Comparison of ENCODE assay signal across 7 mouse cellular contexts in the genomic region with DNA sequence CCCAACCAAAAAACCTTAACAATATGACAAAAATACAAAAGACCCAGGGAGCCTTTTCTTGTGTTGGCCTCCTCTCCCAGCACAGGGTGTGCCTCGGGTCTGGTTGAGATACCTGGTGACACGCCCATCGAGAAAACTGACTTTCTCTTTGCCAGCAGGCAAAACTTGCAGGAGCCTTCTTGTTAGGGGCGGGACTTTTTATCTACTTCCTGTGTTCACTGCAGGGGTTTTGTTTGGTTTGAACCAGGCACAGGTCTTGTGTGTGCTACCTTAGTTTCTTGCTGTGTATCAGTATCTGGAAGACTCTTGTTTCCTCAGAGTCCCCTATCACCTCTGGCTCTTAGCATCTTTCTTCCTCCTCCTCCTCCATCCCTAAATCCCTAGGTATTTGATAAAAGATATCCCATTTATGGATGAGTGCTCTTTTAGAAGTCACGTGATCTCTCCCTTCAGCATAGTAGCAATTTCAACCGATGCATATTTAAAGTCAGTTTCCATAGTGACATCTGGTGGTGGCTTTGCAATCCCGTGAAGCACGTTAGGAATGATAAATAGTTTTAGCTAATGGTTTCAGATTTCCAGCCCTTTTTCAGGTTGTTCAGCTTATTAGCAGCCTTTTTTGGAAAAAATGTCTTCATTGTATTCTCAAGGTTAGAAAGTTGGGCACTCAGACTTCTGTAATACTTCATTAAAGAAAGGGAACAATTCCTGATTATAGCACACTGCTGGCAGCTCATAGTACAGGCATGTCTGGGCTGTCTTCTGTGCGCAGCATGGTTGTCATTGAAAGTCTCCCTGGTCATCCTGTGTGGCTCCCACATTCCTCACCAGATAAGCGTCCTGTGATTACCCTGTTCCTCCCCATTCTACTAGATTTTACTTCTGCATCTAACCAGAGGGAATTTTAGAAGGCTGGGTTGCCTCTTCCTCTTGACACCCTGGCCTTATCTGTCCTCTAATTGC. TPM values are rescaled to one million over a fixed set of nuclear protein-coding genes. Genes with fewer than 3 reads are reported as not detected.
A peak's percentile ranks its signal among the peaks of the same experiment; 100 is the strongest.
DNase-seq lines count a peak whose midpoint lies in the region; TF ChIP-seq lines count a peak whose summit lies in the region.

No protein-coding gene starts in this region.

- intact Hi-C loops in left cerebral cortex, adult 2 months (cut with DNase I): no loop called here
- intact Hi-C loops in left cerebral cortex, postnatal 4 days (cut with DNase I): no loop called here

- no peaks in the 10 kb centered on the region for H3K27me3 ChIP-seq in hindbrain, embryonic 10.5 days (ENCODE audit: insufficient read depth, poor library complexity, severe bottlenecking)

- H3K4me3 ChIP-seq in left cerebral cortex, adult 2 months: no peak overlapping the region
- H3K4me3 ChIP-seq in cortical plate, adult 2 months (ENCODE audit: insufficient read depth, low read length): no peak overlapping the region
- H3K4me3 ChIP-seq in hindbrain, embryonic 10.5 days: no peak overlapping the region

- DNase-seq in left cerebral cortex, adult 2 months (ENCODE audit: extremely low spot score in 1 of 2, low spot score in 2 of 2): no peak
- no peak for DNase-seq in left cerebral cortex, postnatal 4 days
- no peak for DNase-seq in hindbrain, embryonic 10.5 days (ENCODE audit: low spot score)
- DNase-seq in lung, postnatal 14 days: peak; percentile 43
- DNase-seq in spleen, adult 12 weeks (ENCODE audit: low spot score): no peak
- DNase-seq in adrenal gland, postnatal 25 days: no peak

- H3K9me3 ChIP-seq in hindbrain, embryonic 10.5 days: no peaks in the 10 kb centered on the region

- peaks cover 28% of the 10 kb centered on the region for H3K36me3 ChIP-seq in hindbrain, embryonic 10.5 days

- no peak overlapping the region for H3K27ac ChIP-seq in left cerebral cortex, adult 2 months
- no peak overlapping the region for H3K27ac ChIP-seq in cortical plate, adult 2 months (ENCODE audit: insufficient read depth, low read length)
- H3K27ac ChIP-seq in hindbrain, embryonic 10.5 days: 0 out of 2 replicates have a peak overlapping the region, but pooled peaks have one; percentile 6

- peak; percentile 63 for TF ChIP-seq CTCF in left cerebral cortex, adult 2 months (IDR thresholded peaks at IDR 0.05)
- peak; percentile 22 for TF ChIP-seq CTCF in cortical plate, adult 2 months (IDR thresholded peaks at IDR 0.05; ENCODE audit: extremely low read depth, insufficient read depth, low read length)

- no peaks in the 10 kb centered on the region; the same call in 1 of the 2 replicates for H3K4me1 ChIP-seq in cortical plate, adult 2 months (ENCODE audit: control insufficient read depth, insufficient read depth, low read length)
- H3K4me1 ChIP-seq in hindbrain, embryonic 10.5 days (replicated peaks): peaks cover 28% of the 10 kb centered on the region

- 38% methylated on average over 10 of the region's 10 CpGs for WGBS in hindbrain, embryonic 10.5 days

- no peak for TF ChIP-seq POLR2A in cortical plate, adult 2 months (IDR thresholded peaks at IDR 0.05; ENCODE audit: extremely low read depth, insufficient read depth, low read length)

RNA-seq across cellular contexts. Expression of a gene that starts 50.4 kb away (rescaled TPM):
- total RNA-seq in left cerebral cortex, adult 2 months (2021): 10 to 100 TPM; 36.2 to 38.7 TPM
- total RNA-seq in left cerebral cortex, postnatal 4 days (2021): 10 to 100 TPM; 73.2 to 79.6 TPM
- 17.4 and 18.9 TPM in 2 replicates for polyA plus RNA-seq in cortical plate, adult 2 months (2012; rRNA removed)
- 12.5 and 15.7 TPM in 2 replicates for polyA plus RNA-seq in hindbrain, embryonic 10.5 days (2016; fragmentation: Nextera tagmentation; extraction: Ambion mirVana)
- total RNA-seq in adrenal gland, postnatal 25 days (2021): 92.4 and 94.1 TPM in 2 replicates
